Mouse (Mus musculus): ENCODE results near the gene Agpat3. TPM values are rescaled to one million over a fixed set of nuclear protein-coding genes. Genes with fewer than 3 reads are reported as not detected.

Gene Agpat3
- total and polyA plus RNA-seq, 2 experiments from 2014 or later: 96.8 to 106 TPM

- 57% methylated on average over 6 of the region's 6 CpGs for WGBS
- no peak for ATAC-seq (ENCODE audit: low FRiP score)
- TF ChIP-seq CTCF (IDR thresholded peaks at IDR 0.05): no peak
- Histone ChIP-seq H3K4me2 (ENCODE audit: low read depth, low read length, poor library complexity, severe bottlenecking) (no peak overlapping the region), H3K9ac (replicated peaks; ENCODE audit: low read length, poor library complexity, severe bottlenecking) (no peak overlapping the region), H3K4me1 (ENCODE audit: insufficient read depth, low read length) (no peaks in the 10 kb centered on the region), H3K27ac (ENCODE audit: low read depth, low read length) (no peak overlapping the region), H3K4me3 (ENCODE audit: low read depth, low read length) (no peak overlapping the region), H3K36me3 (ENCODE audit: insufficient read depth, low read length) (no peaks in the 10 kb centered on the region), H3K27me3 (ENCODE audit: insufficient read depth, low read length) (no peaks in the 10 kb centered on the region), H3K9me3 (ENCODE audit: low read length) (no peaks in the 10 kb centered on the region)
- DNase-seq (ENCODE audit: low spot score): no peak
These were observed 92.6 kb downstream of the Agpat3 start for GRCm38 (mm10) chr10:78259702-78260101.

- ATAC-seq (ENCODE audit: low FRiP score): no peak
- 82% methylated on average over 5 of the region's 5 CpGs for WGBS
- no peaks in the 10 kb centered on the region for H3K4me1 ChIP-seq (ENCODE audit: insufficient read depth, low read length)
These were observed 93.1 kb downstream of the Agpat3 start for GRCm38 (mm10) chr10:78259230-78259629.

GRCm38 (mm10) chr10:78258142-78258675 lies 94.1 kb downstream of the Agpat3 start:
- TF ChIP-seq CTCF (IDR thresholded peaks at IDR 0.05): no peak

More at GRCm38 (mm10) chr10:78259230-78259629, 93.1 kb downstream of the Agpat3 start:
- Histone ChIP-seq H3K9ac (replicated peaks; ENCODE audit: low read length, poor library complexity, severe bottlenecking) (no peak overlapping the region), H3K27ac (ENCODE audit: low read depth, low read length) (no peak overlapping the region), H3K36me3 (ENCODE audit: insufficient read depth, low read length) (no peaks in the 10 kb centered on the region), H3K9me3 (ENCODE audit: low read length) (no peaks in the 10 kb centered on the region), H3K4me3 (ENCODE audit: low read depth, low read length) (no peak overlapping the region), H3K27me3 (ENCODE audit: insufficient read depth, low read length) (no peaks in the 10 kb centered on the region), H3K4me2 (ENCODE audit: low read depth, low read length, poor library complexity, severe bottlenecking) (no peak overlapping the region)
- TF ChIP-seq CTCF (IDR thresholded peaks at IDR 0.05): no peak
- no peak for DNase-seq (ENCODE audit: low spot score)

GRCm38 (mm10) chr10:78255646-78256059 lies 96.6 kb downstream of the Agpat3 start:
- Histone ChIP-seq H3K4me2 (ENCODE audit: low read depth, low read length, poor library complexity, severe bottlenecking) (no peak overlapping the region), H3K9ac (replicated peaks; ENCODE audit: low read length, poor library complexity, severe bottlenecking) (no peak overlapping the region), H3K4me3 (ENCODE audit: low read depth, low read length) (no peak overlapping the region), H3K9me3 (ENCODE audit: low read length) (no peaks in the 10 kb centered on the region), H3K27me3 (ENCODE audit: insufficient read depth, low read length) (no peaks in the 10 kb centered on the region), H3K36me3 (ENCODE audit: insufficient read depth, low read length) (no peaks in the 10 kb centered on the region), H3K4me1 (ENCODE audit: insufficient read depth, low read length) (no peaks in the 10 kb centered on the region), H3K27ac (ENCODE audit: low read depth, low read length) (no peak overlapping the region)
- ATAC-seq (ENCODE audit: low FRiP score) (no peak), DNase-seq (ENCODE audit: low spot score) (no peak)
- TF ChIP-seq CTCF (IDR thresholded peaks at IDR 0.05): no peak
- 69% methylated on average over 4 of the region's 4 CpGs for WGBS

More at GRCm38 (mm10) chr10:78258142-78258675, 94.1 kb downstream of the Agpat3 start:
- no peaks in the 10 kb centered on the region for H3K27me3 ChIP-seq (ENCODE audit: insufficient read depth, low read length)
- H3K4me3 ChIP-seq (ENCODE audit: low read depth, low read length): no peak overlapping the region
- ATAC-seq (ENCODE audit: low FRiP score): no peak
- H3K27ac ChIP-seq (ENCODE audit: low read depth, low read length): no peak overlapping the region
- no peak for DNase-seq (ENCODE audit: low spot score)
- WGBS: 81% methylated on average over 6 of the region's 6 CpGs
- H3K4me1 ChIP-seq (ENCODE audit: insufficient read depth, low read length): no peaks in the 10 kb centered on the region
- H3K4me2 ChIP-seq (ENCODE audit: low read depth, low read length, poor library complexity, severe bottlenecking): no peak overlapping the region
- no peaks in the 10 kb centered on the region for H3K9me3 ChIP-seq (ENCODE audit: low read length)
- H3K9ac ChIP-seq (replicated peaks; ENCODE audit: low read length, poor library complexity, severe bottlenecking): no peak overlapping the region
- H3K36me3 ChIP-seq (ENCODE audit: insufficient read depth, low read length): no peaks in the 10 kb centered on the region

- WGBS: 86% methylated on average over 3 of the region's 3 CpGs
- ATAC-seq (ENCODE audit: low FRiP score): no peak
- Histone ChIP-seq H3K4me1 (ENCODE audit: insufficient read depth, low read length) (no peaks in the 10 kb centered on the region; the same call in 1 of the 2 replicates), H3K27me3 (ENCODE audit: insufficient read depth, low read length) (no peaks in the 10 kb centered on the region), H3K4me2 (ENCODE audit: low read depth, low read length, poor library complexity, severe bottlenecking) (no peak overlapping the region), H3K27ac (ENCODE audit: low read depth, low read length) (no peak overlapping the region), H3K9ac (replicated peaks; ENCODE audit: low read length, poor library complexity, severe bottlenecking) (no peak overlapping the region), H3K4me3 (ENCODE audit: low read depth, low read length) (no peak overlapping the region), H3K36me3 (ENCODE audit: insufficient read depth, low read length) (no peaks in the 10 kb centered on the region), H3K9me3 (ENCODE audit: low read length) (no peaks in the 10 kb centered on the region)
- TF ChIP-seq CTCF (IDR thresholded peaks at IDR 0.05): no peak
- DNase-seq (ENCODE audit: low spot score): no peak
These were observed 105.1 kb downstream of the Agpat3 start for GRCm38 (mm10) chr10:78247206-78247605.

- no peak for TF ChIP-seq CTCF (IDR thresholded peaks at IDR 0.05)
- WGBS: 84% methylated on average over 4 of the region's 4 CpGs
These were observed 105.6 kb downstream of the Agpat3 start for GRCm38 (mm10) chr10:78246725-78247124.

More at GRCm38 (mm10) chr10:78246725-78247124, 105.6 kb downstream of the Agpat3 start:
- H3K4me1 ChIP-seq (ENCODE audit: insufficient read depth, low read length): no peaks in the 10 kb centered on the region; the same call in 1 of the 2 replicates
- H3K9me3 ChIP-seq (ENCODE audit: low read length): no peaks in the 10 kb centered on the region
- no peaks in the 10 kb centered on the region for H3K27me3 ChIP-seq (ENCODE audit: insufficient read depth, low read length)
- no peak overlapping the region for H3K9ac ChIP-seq (replicated peaks; ENCODE audit: low read length, poor library complexity, severe bottlenecking)
- no peak for ATAC-seq (ENCODE audit: low FRiP score)
- DNase-seq (ENCODE audit: low spot score): no peak
- no peak overlapping the region for H3K4me2 ChIP-seq (ENCODE audit: low read depth, low read length, poor library complexity, severe bottlenecking)
- no peaks in the 10 kb centered on the region for H3K36me3 ChIP-seq (ENCODE audit: insufficient read depth, low read length)
- no peak overlapping the region for H3K4me3 ChIP-seq (ENCODE audit: low read depth, low read length)
- H3K27ac ChIP-seq (ENCODE audit: low read depth, low read length): no peak overlapping the region

All from midbrain, postnatal 0 days (tissue).